Mouse (Mus musculus): ENCODE measurements around the gene B9d1.

The B9d1 gene

DNA sequence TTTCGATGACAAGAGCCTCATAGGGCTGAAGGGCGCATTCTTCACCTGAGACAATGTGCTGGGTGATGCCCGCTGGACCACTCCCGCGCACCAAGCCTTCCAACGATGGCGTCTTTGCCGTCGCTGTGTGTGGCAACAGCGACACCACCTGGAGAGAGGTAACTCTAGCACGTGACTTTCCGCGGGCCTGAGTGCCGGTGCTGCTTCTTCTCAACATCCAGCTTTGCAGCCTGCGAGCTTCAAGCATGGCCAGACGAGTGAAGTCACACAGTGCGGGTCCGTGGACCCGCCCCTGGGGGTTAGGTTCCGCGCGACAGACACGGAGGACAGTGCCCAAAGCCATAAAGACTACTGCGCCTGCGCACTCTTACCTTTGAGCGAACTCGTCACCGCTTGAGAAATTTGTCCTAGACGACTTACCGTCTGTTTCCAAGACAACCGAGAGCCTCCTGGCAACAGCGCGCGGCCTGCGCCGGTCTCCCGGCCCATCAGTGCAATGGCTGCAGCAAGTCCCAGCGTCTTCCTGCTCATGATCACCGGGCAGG lies at the start of gene B9d1:
Gene B9d1 (plus strand): TSS at position 432 of the 545 bp plus-strand sequence.
- DNase-seq (ENCODE audit: low spot score) = peak; percentile 96

DNA sequence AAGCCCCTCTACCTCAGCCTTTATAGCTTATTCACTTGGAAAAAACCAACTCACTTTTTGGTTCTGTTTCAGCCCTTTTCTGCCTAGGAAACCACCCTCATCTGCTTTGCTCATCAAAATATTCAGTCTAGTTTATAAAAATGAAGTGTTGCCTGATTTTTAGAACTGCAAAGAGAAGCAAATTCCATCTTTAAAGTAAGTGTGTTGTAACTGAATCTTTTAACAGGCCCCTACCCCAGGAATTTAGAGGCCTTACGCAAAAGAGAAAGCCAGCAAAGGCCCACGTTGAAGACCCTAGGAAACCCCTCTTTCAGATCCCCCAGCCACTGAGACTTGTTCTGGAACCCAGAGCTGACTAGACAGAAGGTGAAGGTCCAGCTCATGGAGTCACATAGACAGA lies 40.9 kb upstream of the B9d1 start:
- no peak for DNase-seq (ENCODE audit: low spot score)

DNA sequence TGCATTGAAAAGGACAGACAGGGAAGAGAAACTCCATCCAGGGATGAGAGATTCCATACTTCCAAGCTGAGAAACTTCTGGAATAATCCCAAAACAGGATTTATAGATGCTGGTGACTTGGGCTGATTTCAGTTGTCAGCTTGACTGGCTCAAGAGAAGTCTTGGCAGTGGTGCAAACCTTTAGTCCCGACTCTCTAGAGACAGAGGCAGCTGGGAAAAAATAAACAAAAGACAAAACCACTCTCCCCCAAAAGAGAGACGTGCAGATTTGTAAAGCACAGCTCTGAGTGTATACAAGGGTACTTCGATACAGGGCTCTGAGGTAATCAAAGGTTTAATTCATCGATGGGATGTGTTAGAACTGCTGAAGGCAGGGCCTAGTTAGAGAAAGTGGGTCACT lies 39.5 kb upstream of the B9d1 start:
- no peak for DNase-seq (ENCODE audit: low spot score)

DNA sequence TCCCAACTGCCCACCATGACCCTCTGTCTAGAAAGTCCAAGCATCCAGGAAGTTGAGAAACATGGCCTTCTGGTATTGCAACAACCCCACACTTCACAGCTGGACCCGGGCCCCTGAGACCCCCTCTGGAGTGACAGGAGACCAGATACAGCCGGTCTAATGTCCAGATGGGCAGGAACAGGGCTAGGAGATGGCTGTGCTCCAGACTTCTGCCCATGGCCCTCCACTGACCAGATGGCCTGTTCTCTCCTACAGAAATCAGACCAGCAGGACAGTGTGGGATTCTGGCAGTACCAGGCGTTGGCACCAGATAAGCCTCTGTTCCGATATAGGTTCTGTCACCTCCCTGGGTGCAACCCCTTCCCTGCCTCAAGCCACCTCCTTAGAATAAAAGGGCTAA lies 36.4 kb upstream of the B9d1 start:
- no peak for DNase-seq (ENCODE audit: low spot score)

DNA sequence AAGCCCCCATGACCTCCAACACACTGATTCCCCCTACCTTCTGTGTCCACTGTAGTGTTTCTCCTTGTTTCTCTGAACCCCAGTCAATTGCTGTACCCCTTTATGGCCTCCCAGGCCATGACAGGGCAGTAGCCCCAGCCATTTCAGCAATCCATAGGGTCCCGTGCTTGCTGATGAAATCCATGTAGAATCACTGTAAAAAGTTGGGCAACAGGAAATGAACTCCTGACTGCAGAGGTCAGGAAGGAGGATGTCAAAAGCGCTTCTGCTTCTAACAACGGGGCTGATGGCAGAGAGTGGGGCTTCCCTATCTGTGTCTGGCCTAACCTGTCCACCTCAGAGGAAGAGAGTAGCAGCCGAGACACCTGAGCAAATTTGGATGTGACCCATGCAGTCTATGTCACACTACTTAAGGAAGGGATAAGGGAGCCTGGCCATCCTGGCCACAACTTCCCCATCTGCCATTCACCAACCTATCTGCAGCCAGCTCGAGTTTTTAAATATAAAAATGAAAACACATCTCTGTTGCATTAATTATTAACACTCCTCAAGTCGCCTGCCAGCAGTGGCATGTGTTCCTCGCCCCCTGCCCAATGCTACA lies 35.5 kb upstream of the B9d1 start:
- DNase-seq (ENCODE audit: low spot score) = no peak

DNA sequence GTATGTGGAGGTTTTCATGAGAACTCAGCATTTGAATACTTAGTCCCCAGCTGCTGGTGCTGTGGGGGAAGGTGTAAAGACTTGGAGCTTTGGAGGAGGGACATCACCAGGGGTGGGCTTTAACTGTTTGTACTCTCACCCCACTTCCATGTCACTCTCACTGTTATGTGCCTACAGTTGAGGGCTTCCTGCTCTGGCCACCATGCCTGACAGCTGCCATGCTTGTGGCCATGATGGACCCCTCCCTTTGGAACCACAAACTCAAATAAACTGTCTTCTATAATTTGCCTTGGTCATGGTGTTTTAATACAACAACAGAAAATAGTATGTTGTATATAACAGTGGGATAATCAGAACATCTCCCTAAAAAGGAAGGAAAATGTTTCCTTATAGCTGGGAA lies 34.1 kb upstream of the B9d1 start:
- DNase-seq (ENCODE audit: low spot score) = no peak

DNA sequence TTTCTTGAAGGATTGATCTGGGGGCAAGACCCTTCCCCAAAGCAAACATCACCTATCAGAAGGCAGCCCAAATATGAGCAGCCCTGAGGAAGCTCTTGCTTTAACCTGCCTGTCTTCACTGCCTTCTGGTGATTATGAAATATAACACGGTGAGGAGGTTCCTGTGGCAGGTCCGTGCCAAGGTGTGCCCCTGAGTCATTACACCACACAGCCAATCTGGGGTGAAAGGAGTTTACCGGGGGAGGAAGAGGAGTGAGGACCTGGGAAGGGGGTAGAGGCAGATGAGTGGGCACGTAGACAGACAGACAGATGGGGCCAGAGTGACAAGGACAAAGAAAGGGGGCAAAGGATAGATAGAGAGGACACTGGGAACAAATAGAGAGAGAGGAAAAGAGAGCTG lies 31.3 kb upstream of the B9d1 start:
- DNase-seq (ENCODE audit: low spot score) = no peak

DNA sequence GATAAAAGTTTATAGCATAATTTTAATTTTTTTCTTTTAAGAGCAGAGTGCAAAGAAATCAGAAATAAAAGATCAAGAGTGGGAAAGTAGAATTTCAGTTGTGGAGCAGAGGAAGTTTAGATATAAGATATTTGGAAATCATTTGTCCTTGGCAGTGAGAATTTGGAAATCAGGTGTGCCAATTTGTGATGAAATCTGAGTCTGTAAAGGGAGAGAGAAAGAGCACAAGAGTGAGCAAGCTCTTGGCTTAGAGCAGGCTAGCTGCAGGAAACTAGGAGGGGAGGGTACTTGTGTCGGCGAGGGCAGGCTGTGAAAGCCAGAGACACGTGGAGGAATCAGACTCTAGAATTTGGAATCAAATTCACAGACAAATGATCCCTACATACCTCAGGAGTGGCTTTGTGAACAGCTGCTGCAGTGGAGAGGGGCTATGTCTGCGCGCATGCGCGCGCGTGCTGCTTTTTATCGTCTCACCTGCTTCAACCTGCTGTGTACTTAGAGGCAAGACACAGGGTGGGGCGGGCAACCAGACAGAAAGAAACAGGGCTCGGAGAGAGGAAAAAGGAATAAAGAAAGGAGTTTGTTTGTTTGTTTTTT lies 28.1 kb upstream of the B9d1 start:
- DNase-seq (ENCODE audit: low spot score) = no peak

DNA sequence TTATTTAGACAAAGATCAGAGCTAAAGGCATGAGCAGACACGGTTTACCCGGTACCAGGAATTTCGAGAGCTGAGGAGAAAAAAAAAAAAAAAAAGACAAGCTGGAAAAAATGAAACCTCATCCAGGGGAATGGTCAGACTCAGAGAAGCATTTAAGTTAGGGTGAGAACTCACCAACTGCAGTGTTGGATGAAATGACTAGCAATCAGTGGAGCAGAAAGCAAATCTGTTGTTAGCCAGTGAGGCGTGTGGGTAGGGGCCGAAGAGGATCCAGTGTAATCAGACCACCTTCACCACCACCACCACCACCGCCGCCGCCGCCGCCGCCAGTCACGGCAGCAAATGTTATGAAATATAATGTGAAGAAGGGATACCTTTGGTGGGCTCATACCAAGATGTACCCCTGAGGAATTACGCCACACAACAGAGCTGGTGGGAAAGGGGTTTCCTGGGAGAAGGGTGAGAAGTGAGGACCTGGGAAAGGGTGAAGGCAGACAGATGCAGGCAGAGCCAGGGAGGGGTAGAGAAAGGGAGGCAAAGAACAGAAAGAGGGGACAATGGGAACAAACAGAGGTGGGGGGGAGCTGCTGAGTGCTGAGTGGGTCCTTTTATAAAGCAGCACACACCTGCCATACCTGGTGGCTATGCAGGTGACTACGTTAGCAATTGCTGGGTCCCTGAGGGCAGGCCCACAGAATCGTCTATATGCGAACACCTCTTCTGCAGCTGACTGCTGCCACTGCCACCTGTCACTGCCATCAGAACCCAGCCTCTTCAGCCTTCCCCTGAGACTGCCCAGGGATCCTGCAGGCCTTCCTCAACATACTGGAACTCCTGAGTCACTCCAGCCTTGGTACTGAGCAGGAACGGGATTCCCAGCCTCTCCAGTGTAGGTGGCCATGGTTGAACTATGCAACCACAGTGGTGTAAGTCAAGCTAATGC lies 27.1 kb upstream of the B9d1 start:
- no peak for DNase-seq (ENCODE audit: low spot score)

DNA sequence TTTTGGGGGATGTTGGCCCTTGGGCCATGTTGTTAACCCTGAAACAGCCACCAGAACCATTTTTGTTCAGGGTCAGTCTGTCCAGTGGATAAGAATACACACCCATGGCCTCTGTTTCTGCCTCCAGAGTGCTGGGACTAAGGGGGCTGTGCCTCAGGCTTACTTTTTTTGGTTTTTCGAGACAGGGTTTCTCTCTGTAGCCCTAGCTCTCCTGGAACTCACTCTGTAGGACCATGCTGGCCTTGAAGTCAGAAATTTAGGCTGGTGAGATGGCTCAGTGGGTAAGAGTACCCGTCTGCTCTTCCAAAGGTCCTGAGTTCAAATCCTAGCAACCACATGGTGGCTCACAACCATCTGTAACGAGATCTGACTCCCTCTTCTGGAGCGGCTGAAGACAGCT lies 26.2 kb upstream of the B9d1 start:
- DNase-seq (ENCODE audit: low spot score) = no peak

DNA sequence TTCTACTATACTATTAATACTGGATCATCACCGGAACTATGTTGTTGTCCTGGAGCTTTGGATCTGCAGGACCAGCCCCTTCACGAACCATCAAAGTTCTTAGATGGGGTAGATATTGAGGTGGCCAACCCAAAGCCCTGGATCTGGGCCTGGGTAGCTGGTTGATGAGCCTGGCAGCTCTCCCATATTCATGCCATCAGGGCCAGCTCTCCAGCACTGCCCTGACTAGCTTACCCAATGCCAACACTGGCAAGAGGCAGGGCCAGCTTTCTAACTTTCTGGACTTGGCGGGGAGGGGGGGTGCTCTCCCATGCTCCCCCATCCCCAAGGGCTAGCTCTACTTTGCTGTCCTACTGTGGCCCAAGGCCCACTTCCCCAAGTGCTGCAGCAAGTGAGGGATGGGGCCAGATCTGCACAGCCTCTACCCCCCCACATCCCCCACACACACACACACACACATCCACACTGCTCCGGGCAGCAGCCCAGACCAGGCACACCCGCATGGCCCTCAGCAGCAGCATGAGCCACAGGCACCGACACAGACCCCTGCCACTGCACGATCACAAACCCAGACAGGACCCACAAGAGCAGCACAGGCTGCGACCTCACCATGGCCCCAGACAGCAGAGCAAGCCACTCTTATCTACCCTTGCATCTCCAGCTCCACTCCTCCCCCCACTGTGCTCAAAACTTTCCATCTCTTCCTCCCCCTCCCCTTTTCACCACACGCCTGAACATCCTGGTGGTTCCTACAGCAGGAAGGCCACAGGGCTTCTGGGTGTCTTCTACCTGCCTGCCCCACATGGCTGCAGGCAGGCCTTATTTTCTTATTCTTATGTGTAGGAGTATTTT lies 23.5 kb upstream of the B9d1 start:
- no peak for DNase-seq (ENCODE audit: low spot score)

DNA sequence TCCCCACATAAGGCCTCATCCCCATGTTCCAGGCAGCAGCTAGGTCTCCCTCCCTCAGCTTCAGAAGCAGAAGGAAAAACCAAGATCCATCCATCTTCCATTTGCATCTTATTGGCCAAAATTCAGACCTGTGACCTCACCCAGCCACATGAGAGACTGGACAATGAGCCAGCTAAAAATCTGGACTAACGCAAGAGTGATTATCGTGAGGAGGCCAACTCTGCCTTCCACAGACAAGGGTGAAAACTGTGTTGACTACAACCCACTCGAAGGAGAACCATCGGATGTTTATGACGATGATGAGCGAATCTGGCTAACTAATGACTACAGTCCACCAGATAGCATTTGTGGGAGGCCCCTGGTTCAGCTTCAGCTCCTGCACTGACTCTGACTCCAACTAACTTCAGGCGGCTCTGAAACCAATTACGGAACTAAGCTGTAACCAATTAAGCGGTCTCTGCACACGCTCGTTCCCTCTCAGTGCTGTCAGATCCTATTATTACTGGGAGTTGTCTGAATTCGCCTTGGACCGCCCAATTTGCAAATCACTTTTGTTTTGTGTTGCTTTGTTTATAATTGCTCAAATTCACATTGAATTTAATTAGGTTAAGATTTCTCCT lies 21.6 kb upstream of the B9d1 start:
- DNase-seq (ENCODE audit: low spot score) = no peak

DNA sequence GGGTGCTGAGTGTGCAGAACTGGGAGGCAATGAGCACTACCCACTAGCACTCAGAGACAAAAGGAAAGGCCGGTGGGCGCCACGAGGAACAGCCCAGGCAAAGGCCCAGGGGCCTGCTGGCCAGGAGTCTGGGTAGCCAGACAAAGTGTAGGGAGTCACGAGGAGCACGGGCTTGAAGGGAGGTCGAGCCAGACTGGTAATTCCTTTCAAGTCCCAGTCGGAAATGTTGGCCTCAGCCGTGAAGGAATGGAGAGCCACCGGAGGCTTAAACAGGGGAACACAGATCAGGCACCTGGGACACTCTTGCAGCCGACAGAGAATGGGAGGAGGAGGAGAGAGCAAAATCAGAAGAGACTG lies 20.7 kb upstream of the B9d1 start:
- DNase-seq (ENCODE audit: low spot score) = peak; percentile 45

DNA sequence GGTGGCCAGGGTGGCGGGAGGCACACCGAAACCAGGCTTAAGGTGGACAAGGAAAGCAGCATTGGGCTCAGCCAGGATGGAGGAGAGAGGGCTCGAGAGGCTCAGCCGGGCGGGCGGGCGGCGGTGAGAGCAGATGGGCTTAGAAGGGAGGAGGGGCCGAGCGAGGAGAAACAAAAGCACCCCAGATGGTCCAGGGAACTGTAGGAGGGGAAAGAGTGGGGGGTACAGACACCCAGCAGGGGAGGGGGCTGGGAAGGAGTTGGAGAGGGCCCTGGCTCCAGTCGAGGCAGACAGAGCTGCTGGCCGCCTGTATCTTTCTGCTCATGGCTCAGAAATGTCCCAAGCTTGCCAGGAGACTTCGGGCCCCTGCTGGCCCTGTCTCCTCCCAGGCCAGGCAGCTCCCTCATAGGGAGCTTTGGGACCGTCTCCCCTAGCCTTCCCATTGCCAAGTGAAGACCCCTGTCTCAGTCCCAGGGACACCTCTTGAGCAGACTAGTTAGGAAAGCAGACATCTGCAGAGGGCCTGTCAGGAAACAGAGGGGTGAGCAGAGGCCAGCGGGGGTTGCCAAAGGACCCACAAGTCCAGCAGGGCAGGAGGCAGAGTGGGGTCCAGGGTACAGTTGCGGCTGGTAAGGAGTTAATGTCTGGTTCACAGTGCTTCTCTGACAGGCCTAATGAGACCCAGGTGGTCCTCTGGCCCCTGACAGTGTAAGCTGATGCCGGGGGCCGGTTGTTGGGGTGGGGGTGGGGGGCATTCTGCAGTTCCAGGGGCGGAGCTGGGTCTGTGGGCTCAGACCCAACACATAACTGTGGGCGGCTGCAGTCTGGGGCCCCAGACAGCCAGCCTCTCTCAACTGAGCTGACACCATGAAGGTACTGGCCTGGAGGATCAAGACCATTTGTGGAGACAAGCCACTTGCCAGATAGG lies 20.1 kb upstream of the B9d1 start, which contains the start of gene Mfap4:
Gene Mfap4 (plus strand): TSS at position 819 of the 928 bp plus-strand sequence.
- DNase-seq (ENCODE audit: low spot score) = peak; percentile 72

DNA sequence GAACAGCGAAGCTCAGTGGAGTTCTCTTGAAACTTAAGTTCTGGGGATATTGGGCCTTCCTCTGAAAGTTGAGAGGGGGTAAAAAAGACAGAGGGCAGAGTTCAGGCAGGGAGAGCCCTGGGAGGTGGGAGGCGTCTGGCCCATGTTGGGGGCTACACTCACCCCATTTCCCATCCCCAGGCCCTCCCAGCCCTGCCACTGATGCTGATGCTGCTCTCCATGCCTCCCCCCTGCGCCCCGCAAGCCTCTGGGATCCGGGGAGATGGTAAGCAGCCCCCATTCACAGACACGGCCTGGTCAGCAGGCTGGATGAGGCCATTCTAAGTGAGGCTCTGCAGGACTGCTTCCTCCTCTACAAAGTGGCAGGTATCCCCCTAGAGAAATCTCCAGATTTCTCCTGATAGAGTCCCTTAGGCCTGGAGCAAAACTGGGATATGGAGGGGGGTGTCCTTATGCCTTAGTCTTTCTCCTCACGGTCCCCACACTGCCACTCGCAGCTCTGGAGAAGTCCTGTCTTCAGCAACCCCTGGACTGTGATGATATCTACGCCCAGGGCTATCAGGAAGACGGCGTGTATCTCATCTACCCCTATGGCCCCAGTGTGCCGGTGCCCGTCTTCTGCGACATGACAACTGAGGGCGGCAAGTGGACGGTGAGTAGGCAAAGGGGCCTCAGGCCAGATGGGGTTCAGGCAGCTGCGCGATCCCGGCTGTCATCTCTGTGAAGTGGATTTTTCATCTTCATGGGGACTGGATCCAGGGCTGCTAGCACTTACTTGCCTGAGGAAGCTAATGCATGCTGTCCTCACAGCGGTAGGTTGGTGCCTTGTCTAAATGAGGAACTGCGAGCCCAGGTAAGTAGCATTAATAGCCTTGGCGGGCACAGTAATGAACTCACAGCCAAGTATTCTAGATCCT lies 19.1 kb upstream of the B9d1 start:
- no peak for DNase-seq (ENCODE audit: low spot score)

DNA sequence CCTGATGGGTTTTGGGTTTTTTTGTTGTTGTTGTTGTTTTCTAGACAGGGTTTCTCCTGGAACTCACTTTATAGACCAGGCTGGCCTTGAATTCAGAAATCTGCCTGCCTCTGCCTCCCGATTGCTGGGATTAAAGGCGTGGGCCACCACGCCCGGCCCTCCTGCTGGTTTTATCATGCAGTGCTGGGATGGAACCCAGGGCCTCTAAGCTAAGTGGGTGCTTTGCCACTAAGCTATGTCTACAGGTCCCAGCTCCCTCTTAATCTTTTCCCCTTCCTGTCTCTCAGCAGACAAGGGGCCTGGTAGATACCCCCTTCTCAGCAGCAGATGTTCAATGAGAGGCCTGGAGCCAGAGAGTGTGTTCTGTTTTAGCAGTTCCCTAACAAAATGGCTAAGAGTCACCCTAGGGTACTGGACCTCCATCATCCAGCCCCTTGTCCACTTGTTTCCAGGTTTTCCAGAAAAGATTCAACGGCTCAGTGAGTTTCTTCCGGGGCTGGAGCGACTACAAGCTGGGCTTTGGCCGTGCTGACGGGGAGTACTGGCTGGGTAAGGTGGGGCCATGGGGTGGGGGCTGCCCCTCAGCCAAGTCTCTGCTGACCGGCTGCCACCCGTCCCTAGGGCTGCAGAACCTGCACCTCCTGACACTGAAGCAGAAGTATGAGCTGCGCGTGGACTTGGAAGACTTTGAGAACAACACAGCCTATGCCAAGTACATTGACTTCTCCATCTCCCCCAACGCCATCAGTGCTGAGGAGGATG lies 18.3 kb upstream of the B9d1 start:
- no peak for DNase-seq (ENCODE audit: low spot score)

DNA sequence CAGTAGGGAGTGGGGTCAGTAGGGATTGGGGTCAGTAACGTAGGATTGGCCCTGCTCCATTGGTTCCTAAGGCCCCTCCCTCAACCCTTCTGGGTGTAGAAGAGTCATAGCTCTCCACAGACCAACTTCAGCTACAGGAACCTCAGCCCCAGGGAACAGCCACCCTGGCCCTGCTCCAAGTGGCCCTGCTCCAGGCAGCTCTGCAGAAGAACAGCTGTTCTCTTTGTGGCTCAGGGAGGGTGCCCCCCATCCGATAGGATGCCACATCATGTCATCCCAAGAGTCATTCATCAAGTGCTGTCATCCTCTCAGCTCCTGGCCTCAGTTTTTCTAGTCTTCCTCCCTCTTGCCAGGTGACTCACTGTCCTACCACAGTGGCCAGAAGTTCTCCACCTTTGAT lies 17.5 kb upstream of the B9d1 start:
- peak; percentile 79 for DNase-seq (ENCODE audit: low spot score)

DNA sequence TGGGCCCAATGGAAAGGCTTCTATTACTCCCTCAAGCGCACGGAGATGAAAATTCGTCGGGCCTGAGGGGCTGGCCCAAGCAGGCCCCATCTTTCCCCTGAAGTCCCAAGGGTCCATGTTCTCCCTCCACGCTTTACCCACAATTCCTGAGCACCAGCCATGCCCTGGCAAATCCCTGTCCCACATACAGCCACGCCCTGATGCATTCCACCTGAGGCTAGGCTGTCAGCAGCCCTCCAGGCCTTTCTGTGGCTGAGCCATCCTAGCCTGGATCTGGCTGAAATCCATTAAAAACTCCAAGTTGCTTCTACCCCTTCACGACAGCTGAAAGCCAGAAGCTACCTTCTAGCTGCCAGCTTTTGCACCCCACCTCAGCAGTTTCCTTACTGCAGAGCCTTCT lies 17.0 kb upstream of the B9d1 start:
- no peak for DNase-seq (ENCODE audit: low spot score)

DNA sequence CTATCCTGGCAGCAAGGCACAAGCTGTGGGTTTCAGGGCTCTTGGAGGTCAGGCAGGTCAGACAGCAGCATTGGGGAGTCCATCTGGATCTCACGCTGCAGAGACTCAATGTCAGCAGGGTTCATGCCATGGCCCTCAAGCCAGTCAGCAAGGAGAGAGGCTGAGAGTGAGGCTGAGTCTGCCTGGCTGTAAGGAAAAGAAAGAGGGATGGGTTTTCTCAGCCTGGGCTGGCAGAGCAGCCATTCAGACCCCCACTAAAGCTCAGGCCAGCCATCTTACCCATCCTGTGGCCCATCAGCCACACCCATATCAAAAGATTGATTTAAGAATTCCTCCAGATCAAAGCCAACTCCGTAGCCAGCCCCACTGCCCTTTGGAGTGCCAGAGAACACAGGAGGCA lies 15.9 kb upstream of the B9d1 start:
- DNase-seq (ENCODE audit: low spot score) = no peak
